Mouse (Mus musculus): Measurements from ENCODE around the gene Lamc1. TPM values are rescaled to one million over a fixed set of nuclear protein-coding genes. Genes with fewer than 3 reads are reported as not detected.

The Lamc1 gene
- polyA plus RNA-seq, 1 experiment from 2014 or later: 112 TPM

DNA sequence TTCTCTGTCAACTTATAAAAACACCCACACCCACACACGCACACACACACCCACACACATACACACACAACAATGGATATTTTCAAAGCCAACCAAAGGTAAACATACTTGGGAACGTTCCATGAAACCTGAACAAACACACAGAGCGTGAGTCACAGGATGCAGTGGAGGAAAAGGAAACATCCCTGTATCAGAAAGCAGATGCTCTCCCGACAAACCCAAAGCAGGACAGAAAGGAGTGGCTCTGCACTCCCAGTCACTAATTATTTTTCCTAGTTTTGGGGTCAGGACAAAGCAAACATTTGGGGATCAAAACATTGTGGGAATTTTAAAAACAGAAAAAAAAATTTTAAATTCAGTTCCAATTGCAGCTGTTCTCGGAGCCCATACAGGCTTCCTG lies 108.3 kb downstream of the Lamc1 start:
- Histone ChIP-seq H3K4me1 (replicated peaks; ENCODE audit: control insufficient read depth, insufficient read depth, low read length) (no peaks in the 10 kb centered on the region), H3K9ac (ENCODE audit: low read length) (no peak overlapping the region), H3K36me3 (ENCODE audit: control insufficient read depth, insufficient read depth, low read length) (peaks cover 97% of the 10 kb centered on the region), H3K4me2 (ENCODE audit: low read length) (no peak overlapping the region), H3K27me3 (replicated peaks; ENCODE audit: control insufficient read depth, insufficient read depth, low read length) (no peaks in the 10 kb centered on the region), H3K9me3 (ENCODE audit: control insufficient read depth, low read length) (no peaks in the 10 kb centered on the region), H3K27ac (ENCODE audit: low read depth) (no peak overlapping the region), H3K4me3 (ENCODE audit: low read depth, low read length) (no peak overlapping the region)
- 64% methylated on average over 5 of the region's 5 CpGs for WGBS
- ATAC-seq (replicated peaks; ENCODE audit: low FRiP score, low TSS enrichment, low read depth): no peak
- no peak for DNase-seq (ENCODE audit: low spot score)

DNA sequence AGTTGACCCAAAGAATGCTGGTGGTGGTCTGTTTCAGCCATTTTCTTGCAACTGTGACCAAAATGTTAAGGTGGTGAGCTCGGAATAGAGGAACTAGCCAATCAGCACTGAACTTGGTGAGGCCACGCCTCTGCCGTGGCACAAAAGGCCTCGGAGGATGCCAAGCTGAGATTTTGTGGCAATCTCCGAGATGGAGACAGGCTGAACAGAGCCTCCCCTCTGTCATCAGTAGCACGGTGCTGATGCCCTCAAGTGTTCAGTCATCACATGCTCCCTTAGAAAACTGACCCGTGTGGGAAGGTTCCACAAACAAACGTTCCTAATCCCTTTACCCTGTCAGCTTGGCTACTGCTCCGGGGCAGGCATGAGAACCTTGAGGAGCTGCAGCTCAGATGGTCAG lies 113.2 kb downstream of the Lamc1 start:
- no peaks in the 10 kb centered on the region for H3K4me1 ChIP-seq (replicated peaks; ENCODE audit: control insufficient read depth, insufficient read depth, low read length)
- no peaks in the 10 kb centered on the region for H3K27me3 ChIP-seq (replicated peaks; ENCODE audit: control insufficient read depth, insufficient read depth, low read length)
- no peak overlapping the region for H3K27ac ChIP-seq (ENCODE audit: low read depth)
- WGBS: 69% methylated on average over 9 of the region's 9 CpGs
- no peak overlapping the region for H3K4me3 ChIP-seq (ENCODE audit: low read depth, low read length)
- DNase-seq (ENCODE audit: low spot score) (no peak), ATAC-seq (replicated peaks; ENCODE audit: low FRiP score, low TSS enrichment, low read depth) (no peak)
- H3K9ac ChIP-seq (ENCODE audit: low read length): no peak overlapping the region
- peaks cover 61% of the 10 kb centered on the region for H3K36me3 ChIP-seq (ENCODE audit: control insufficient read depth, insufficient read depth, low read length)
- no peaks in the 10 kb centered on the region for H3K9me3 ChIP-seq (ENCODE audit: control insufficient read depth, low read length)
- no peak overlapping the region for H3K4me2 ChIP-seq (ENCODE audit: low read length)

- ATAC-seq (replicated peaks; ENCODE audit: low FRiP score, low TSS enrichment, low read depth): no peak
- WGBS: 89% methylated on average over 4 of the region's 4 CpGs
- Histone ChIP-seq H3K36me3 (ENCODE audit: control insufficient read depth, insufficient read depth, low read length) (peaks cover 35% of the 10 kb centered on the region), H3K27ac (ENCODE audit: low read depth) (no peak overlapping the region), H3K9ac (ENCODE audit: low read length) (no peak overlapping the region), H3K4me3 (ENCODE audit: low read depth, low read length) (no peak overlapping the region), H3K4me1 (replicated peaks; ENCODE audit: control insufficient read depth, insufficient read depth, low read length) (no peaks in the 10 kb centered on the region), H3K4me2 (ENCODE audit: low read length) (no peak overlapping the region), H3K9me3 (ENCODE audit: control insufficient read depth, low read length) (no peaks in the 10 kb centered on the region), H3K27me3 (replicated peaks; ENCODE audit: control insufficient read depth, insufficient read depth, low read length) (no peaks in the 10 kb centered on the region)
- DNase-seq (ENCODE audit: low spot score): no peak
Observed at GRCm38 (mm10) chr1:153216516-153216915, 116.1 kb downstream of the Lamc1 start.

DNA sequence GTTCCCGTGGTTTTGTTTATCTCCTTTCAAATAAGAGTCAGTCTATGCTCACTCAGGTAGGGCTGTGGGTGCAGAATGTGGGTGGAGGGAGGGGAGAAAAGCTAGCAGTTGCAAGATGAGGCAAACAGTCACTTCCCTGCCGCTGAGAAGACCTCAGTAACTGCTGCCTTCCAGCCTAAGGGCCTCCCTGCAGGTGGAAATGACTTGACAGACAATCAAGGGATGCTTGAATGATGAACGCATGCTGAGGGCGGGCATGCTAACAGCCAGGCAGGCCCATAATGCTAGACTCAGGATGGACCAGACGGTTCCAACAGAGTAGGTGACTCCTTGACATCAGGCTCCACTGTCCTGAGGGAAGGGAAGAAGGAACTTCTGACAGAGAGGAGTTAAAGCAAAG lies 116.9 kb downstream of the Lamc1 start:
- H3K27ac ChIP-seq (ENCODE audit: low read depth): no peak overlapping the region
- no peak overlapping the region for H3K4me3 ChIP-seq (ENCODE audit: low read depth, low read length)
- DNase-seq (ENCODE audit: low spot score) (no peak), ATAC-seq (replicated peaks; ENCODE audit: low FRiP score, low TSS enrichment, low read depth) (no peak)
- peaks cover 26% of the 10 kb centered on the region for H3K36me3 ChIP-seq (ENCODE audit: control insufficient read depth, insufficient read depth, low read length)
- no peak overlapping the region for H3K9ac ChIP-seq (ENCODE audit: low read length)
- H3K4me1 ChIP-seq (replicated peaks; ENCODE audit: control insufficient read depth, insufficient read depth, low read length): no peaks in the 10 kb centered on the region
- H3K9me3 ChIP-seq (ENCODE audit: control insufficient read depth, low read length): no peaks in the 10 kb centered on the region
- H3K4me2 ChIP-seq (ENCODE audit: low read length): no peak overlapping the region
- H3K27me3 ChIP-seq (replicated peaks; ENCODE audit: control insufficient read depth, insufficient read depth, low read length): no peaks in the 10 kb centered on the region
- 72% methylated on average over 5 of the region's 5 CpGs for WGBS

DNA sequence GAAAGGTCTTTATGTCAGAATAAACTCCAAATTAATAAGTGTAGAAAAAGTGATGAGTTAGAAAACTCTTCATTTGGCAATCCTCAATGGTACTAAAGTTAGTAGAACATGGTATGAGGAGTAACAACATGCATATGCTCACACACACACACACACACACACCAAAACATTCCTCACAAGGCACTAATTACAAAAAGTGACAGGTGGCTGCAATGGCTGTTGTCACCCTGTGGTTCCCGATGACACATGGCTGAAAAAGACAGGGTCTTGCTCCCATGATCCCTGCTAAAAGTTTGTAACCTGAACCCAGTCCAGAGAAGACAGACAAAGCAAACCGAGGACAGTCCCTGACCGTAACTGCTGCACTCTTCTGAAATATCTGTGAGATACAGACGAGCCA lies 121.6 kb downstream of the Lamc1 start:
- DNase-seq (ENCODE audit: low spot score) (no peak), ATAC-seq (replicated peaks; ENCODE audit: low FRiP score, low TSS enrichment, low read depth) (no peak)
- Histone ChIP-seq H3K4me2 (ENCODE audit: low read length) (no peak overlapping the region), H3K4me1 (replicated peaks; ENCODE audit: control insufficient read depth, insufficient read depth, low read length) (no peaks in the 10 kb centered on the region), H3K27ac (ENCODE audit: low read depth) (no peak overlapping the region), H3K9me3 (ENCODE audit: control insufficient read depth, low read length) (no peaks in the 10 kb centered on the region), H3K9ac (ENCODE audit: low read length) (no peak overlapping the region), H3K27me3 (replicated peaks; ENCODE audit: control insufficient read depth, insufficient read depth, low read length) (no peaks in the 10 kb centered on the region), H3K36me3 (ENCODE audit: control insufficient read depth, insufficient read depth, low read length) (no peaks in the 10 kb centered on the region), H3K4me3 (ENCODE audit: low read depth, low read length) (no peak overlapping the region)
- 44% methylated on average over 4 of the region's 4 CpGs for WGBS

GRCm38 (mm10) chr1:153210198-153210597 lies 122.4 kb downstream of the Lamc1 start:
- Histone ChIP-seq H3K27me3 (replicated peaks; ENCODE audit: control insufficient read depth, insufficient read depth, low read length) (no peaks in the 10 kb centered on the region), H3K4me1 (replicated peaks; ENCODE audit: control insufficient read depth, insufficient read depth, low read length) (no peaks in the 10 kb centered on the region), H3K9me3 (ENCODE audit: control insufficient read depth, low read length) (no peaks in the 10 kb centered on the region), H3K36me3 (ENCODE audit: control insufficient read depth, insufficient read depth, low read length) (no peaks in the 10 kb centered on the region), H3K4me3 (ENCODE audit: low read depth, low read length) (no peak overlapping the region), H3K4me2 (ENCODE audit: low read length) (no peak overlapping the region), H3K9ac (ENCODE audit: low read length) (no peak overlapping the region), H3K27ac (ENCODE audit: low read depth) (no peak overlapping the region)
- DNase-seq (ENCODE audit: low spot score): no peak
- ATAC-seq (replicated peaks; ENCODE audit: low FRiP score, low TSS enrichment, low read depth): no peak
- 91% methylated on average over 2 of the region's 2 CpGs for WGBS

DNA sequence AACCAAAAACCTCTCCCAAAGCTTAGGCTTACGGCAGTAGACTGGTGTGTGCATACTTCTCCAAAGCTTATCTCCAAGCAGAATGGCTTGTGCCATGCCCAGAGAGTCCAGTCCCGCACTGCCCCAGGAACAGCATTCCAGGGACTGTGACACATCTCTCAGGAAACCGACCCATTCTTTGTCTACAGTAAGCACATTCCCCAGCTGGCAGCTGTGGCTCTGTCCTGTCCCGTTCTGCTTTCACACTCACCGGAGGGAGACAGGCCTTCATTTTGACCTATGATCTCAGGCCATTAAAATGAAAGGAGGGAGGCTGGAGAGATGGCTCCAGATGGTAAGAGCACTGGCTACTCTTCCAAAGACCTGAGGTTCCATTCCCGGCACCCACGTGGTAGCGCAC lies 130.4 kb downstream of the Lamc1 start:
- H3K36me3 ChIP-seq (ENCODE audit: control insufficient read depth, insufficient read depth, low read length): no peaks in the 10 kb centered on the region
- H3K9ac ChIP-seq (ENCODE audit: low read length): no peak overlapping the region
- peaks cover 6% of the 10 kb centered on the region; the same call in 1 of the 2 replicates for H3K4me1 ChIP-seq (replicated peaks; ENCODE audit: control insufficient read depth, insufficient read depth, low read length)
- H3K27ac ChIP-seq (ENCODE audit: low read depth): no peak overlapping the region
- no peak; the same call in 1 of the 2 replicates for ATAC-seq (replicated peaks; ENCODE audit: low FRiP score, low TSS enrichment, low read depth)
- no peak overlapping the region for H3K4me2 ChIP-seq (ENCODE audit: low read length)
- no peak for DNase-seq (ENCODE audit: low spot score)
- H3K4me3 ChIP-seq (ENCODE audit: low read depth, low read length): no peak overlapping the region
- no peaks in the 10 kb centered on the region for H3K9me3 ChIP-seq (ENCODE audit: control insufficient read depth, low read length)
- WGBS: 56% methylated on average over 8 of the region's 8 CpGs
- H3K27me3 ChIP-seq (replicated peaks; ENCODE audit: control insufficient read depth, insufficient read depth, low read length): no peaks in the 10 kb centered on the region

DNA sequence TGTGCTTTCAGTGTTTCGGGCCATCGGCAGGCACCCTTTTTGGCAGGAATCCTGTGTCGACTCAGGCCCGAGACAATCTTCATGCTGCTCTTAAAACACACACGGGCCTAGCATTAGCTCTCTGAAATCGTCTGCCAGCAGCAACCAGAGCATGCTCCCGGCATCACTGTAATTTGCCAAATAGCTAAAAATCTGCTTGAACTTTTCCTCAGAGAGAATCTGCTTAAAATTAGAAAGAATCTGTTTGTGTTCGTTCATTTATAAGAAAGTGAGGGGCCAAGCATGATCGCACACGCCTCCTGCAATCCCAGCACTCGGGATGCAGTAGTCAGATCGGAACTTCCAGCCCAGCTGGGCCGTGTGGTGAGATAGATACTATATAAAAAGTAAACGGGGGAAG lies 131.1 kb downstream of the Lamc1 start:
- Histone ChIP-seq H3K4me1 (replicated peaks; ENCODE audit: control insufficient read depth, insufficient read depth, low read length) (peaks cover 6% of the 10 kb centered on the region; the same call in 1 of the 2 replicates), H3K4me2 (ENCODE audit: low read length) (no peak overlapping the region), H3K27ac (ENCODE audit: low read depth) (no peak overlapping the region), H3K36me3 (ENCODE audit: control insufficient read depth, insufficient read depth, low read length) (no peaks in the 10 kb centered on the region), H3K4me3 (ENCODE audit: low read depth, low read length) (no peak overlapping the region), H3K9me3 (ENCODE audit: control insufficient read depth, low read length) (no peaks in the 10 kb centered on the region), H3K27me3 (replicated peaks; ENCODE audit: control insufficient read depth, insufficient read depth, low read length) (no peaks in the 10 kb centered on the region), H3K9ac (ENCODE audit: low read length) (no peak overlapping the region)
- ATAC-seq (replicated peaks; ENCODE audit: low FRiP score, low TSS enrichment, low read depth) (no peak), DNase-seq (ENCODE audit: low spot score) (no peak)
- WGBS: 56% methylated on average over 14 of the region's 14 CpGs

DNA sequence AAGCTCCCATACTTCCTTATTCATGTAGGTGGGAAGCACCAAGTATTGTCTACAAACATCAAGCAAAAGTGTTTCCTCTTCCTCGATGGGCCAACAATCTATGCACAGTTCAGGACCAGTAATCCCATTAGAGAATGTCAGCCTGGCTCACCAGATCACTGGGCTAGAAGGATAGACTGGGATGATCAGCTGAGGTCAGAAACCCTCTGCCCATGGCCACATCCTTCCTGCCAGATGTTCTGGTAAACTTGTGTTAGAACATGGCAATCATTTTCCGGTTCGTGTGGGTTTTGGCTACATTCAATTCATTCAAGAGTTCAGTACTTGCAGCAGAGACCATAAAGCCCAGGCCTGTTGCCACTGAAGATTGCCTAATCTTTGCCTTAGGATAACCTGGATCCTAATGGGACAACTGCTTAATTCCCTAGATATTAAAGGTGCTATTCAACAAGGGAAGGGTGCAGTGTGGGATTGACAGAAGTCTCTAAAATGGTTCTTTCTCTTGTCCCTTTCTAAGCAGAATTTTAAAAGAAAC lies 135.2 kb downstream of the Lamc1 start:
- no peak overlapping the region for H3K27ac ChIP-seq (ENCODE audit: low read depth)
- no peaks in the 10 kb centered on the region for H3K9me3 ChIP-seq (ENCODE audit: control insufficient read depth, low read length)
- WGBS: 81% methylated on average over 3 of the region's 3 CpGs
- no peaks in the 10 kb centered on the region for H3K36me3 ChIP-seq (ENCODE audit: control insufficient read depth, insufficient read depth, low read length)
- H3K4me3 ChIP-seq (ENCODE audit: low read depth, low read length): no peak overlapping the region
- H3K4me2 ChIP-seq (ENCODE audit: low read length): no peak overlapping the region
- H3K4me1 ChIP-seq (replicated peaks; ENCODE audit: control insufficient read depth, insufficient read depth, low read length): peaks cover 14% of the 10 kb centered on the region
- H3K9ac ChIP-seq (ENCODE audit: low read length): no peak overlapping the region
- DNase-seq (ENCODE audit: low spot score) (no peak), ATAC-seq (replicated peaks; ENCODE audit: low FRiP score, low TSS enrichment, low read depth) (no peak)
- H3K27me3 ChIP-seq (replicated peaks; ENCODE audit: control insufficient read depth, insufficient read depth, low read length): no peaks in the 10 kb centered on the region

Measured in intestine, embryonic 14.5 days (tissue).